Mouse (Mus musculus) stomach, embryonic 14.5 days (tissue): ENCODE data around the gene Gm9112. TPM values are rescaled to one million over a fixed set of nuclear protein-coding genes. Genes with fewer than 3 reads are reported as not detected.
"Not testable (repeated sequence)": the region's sequence is repeated elsewhere in the genome, so short reads cannot be mapped to it uniquely, and the experiment has no call there.

Source experiments
- ATAC-seq: fragments of 200-750 bp; cut with Nextera tagmentation; 2 replicates; pipeline ENCODE4 v1.8.0; 2017; ENCODE audit warnings: low read depth, moderate TSS enrichment; ENCODE audit not compliant: insufficient number of reproducible peaks, insufficient read depth, low FRiP score
- H3K27ac ChIP-seq: fragments of 300-500 bp; sonication (generic); 2 replicates; pipeline ENCODE4 v1.5.1; 2014; ENCODE audit warnings: mild to moderate bottlenecking, low read length, moderate library complexity, mixed read lengths
- H3K27me3 ChIP-seq: fragments of 300-500 bp; sonication (generic); 2 replicates; pipeline ENCODE4 v1.6.1; 2014; ENCODE audit warnings: low read length, control low read depth, mixed read lengths; ENCODE audit not compliant: control insufficient read depth, insufficient read depth
- H3K36me3 ChIP-seq: fragments of 300-500 bp; sonication (generic); 2 replicates; pipeline ENCODE4 v1.6.1; 2014; ENCODE audit warnings: mild to moderate bottlenecking, control low read depth, low read length, moderate library complexity, mixed read lengths; ENCODE audit not compliant: control insufficient read depth, insufficient read depth
- H3K4me1 ChIP-seq: fragments of 300-500 bp; sonication (generic); 2 replicates; pipeline ENCODE4 v1.6.1; 2014; ENCODE audit warnings: low read length, control low read depth, mixed read lengths; ENCODE audit not compliant: control insufficient read depth, insufficient read depth
- H3K4me2 ChIP-seq: fragments of 300-500 bp; sonication (generic); replicated peaks from 2 replicates; pipeline ENCODE4 v1.6.1; 2014; ENCODE audit warnings: low read depth, low read length, control low read depth
- H3K4me3 ChIP-seq: fragments of 300-500 bp; sonication (generic); 2 replicates; pipeline ENCODE4 v1.5.1; 2014; ENCODE audit warnings: low read depth, low read length, control low read depth
- H3K9ac ChIP-seq: fragments of 300-500 bp; sonication (generic); replicated peaks from 2 replicates; pipeline ENCODE4 v1.6.1; 2014; ENCODE audit warnings: low read depth, mild to moderate bottlenecking, control low read depth, low read length, moderate library complexity, mixed read lengths
- H3K9me3 ChIP-seq: fragments of 300-500 bp; sonication (generic); 2 replicates; pipeline ENCODE4 v1.6.1; 2016; ENCODE audit warnings: low read depth, low read length, control low read depth; ENCODE audit not compliant: control insufficient read depth
- WGBS: fragments of 180-500 bp; shearing (Covaris S2); extraction: QIAGEN DNeasy Blood & Tissue Kit; methylation state at CpG from one replicate; pipeline ENCODE4 v1.1.7; 2014; 5-methylcytosine and 5-hydroxymethylcytosine counted together
- polyA plus RNA-seq: library from polyadenylated mRNA; unstranded; fragments of >200 nt; fragmentation: Nextera tagmentation; extraction: Ambion mirVana; gene quantifications from 2 replicates; pipeline ENCODE4 v1.2.1, GENCODE M21; 2014

Gm9112 gene
- polyA plus RNA-seq: not detected in 2 replicates

GRCm38 (mm10) chrX:102707535-102707934 lies at the start of gene Gm9112, which contains the start of gene Dmrtc1b:
Gene Gm9112 (minus strand): TSS chrX:102707635.
Gene Dmrtc1b (plus strand): TSS chrX:102707865.
- not testable (repeated sequence) for H3K9me3 ChIP-seq, H3K4me1 ChIP-seq, ATAC-seq, H3K9ac ChIP-seq, H3K36me3 ChIP-seq, H3K4me3 ChIP-seq, H3K27ac ChIP-seq, H3K4me2 ChIP-seq, H3K27me3 ChIP-seq
- WGBS: 81% methylated on average over 7 of the region's 10 CpGs

DNA sequence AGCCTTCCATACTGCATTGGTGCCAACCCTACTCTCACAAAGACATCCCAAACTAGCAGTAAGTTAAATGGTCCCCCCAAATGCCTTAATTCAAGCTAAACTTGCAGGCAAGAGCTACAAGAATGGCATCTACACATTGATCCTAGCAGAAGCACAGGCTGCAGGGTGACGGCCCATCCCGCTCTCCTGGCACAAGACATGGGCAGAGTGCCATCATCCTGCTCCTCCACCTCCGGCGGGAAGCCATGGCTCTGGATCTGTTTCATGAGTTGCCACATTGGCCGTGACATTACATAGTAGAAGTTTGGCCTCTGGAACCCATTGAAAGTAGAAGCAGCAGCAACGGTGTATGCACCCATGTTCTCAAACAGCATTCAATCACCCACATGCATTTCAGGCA lies 16.8 kb upstream of the Gm9112 start:
- not testable (repeated sequence) for H3K9ac ChIP-seq, H3K27me3 ChIP-seq, H3K27ac ChIP-seq, H3K4me1 ChIP-seq, H3K36me3 ChIP-seq, H3K4me2 ChIP-seq, ATAC-seq, H3K9me3 ChIP-seq, H3K4me3 ChIP-seq
- 90% methylated on average over 6 of the region's 6 CpGs for WGBS

- H3K27me3 ChIP-seq, H3K27ac ChIP-seq, H3K9me3 ChIP-seq, H3K4me3 ChIP-seq, H3K4me1 ChIP-seq, H3K9ac ChIP-seq, H3K36me3 ChIP-seq, ATAC-seq, H3K4me2 ChIP-seq: not testable (repeated sequence)
- WGBS: 77% methylated on average over 3 of the region's 3 CpGs
Observed at GRCm38 (mm10) chrX:102700636-102701035, 6.8 kb downstream of the Gm9112 start.

DNA sequence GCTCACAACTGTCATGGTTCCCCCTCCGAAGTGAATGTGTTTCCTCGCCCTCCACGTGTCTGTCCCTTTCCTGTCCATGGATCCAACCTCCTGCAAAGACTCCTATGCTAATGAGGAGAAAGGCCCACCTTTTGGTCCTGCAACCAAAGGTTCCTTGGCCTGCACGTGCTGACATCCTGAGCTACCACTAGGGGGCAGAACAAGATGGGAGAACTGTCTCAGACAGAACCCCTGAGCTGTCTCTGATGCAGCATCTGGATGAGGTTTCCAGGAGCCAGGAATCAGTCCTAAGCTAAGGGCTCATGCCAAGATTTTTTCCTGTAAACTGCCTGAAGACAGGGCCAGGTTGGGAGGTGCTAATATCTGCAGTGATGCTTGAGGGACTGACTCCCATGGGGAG lies 18.2 kb downstream of the Gm9112 start:
- not testable (repeated sequence) for ATAC-seq, H3K4me3 ChIP-seq, H3K9me3 ChIP-seq, H3K4me2 ChIP-seq, H3K27ac ChIP-seq, H3K36me3 ChIP-seq, H3K27me3 ChIP-seq, H3K9ac ChIP-seq, H3K4me1 ChIP-seq
- WGBS: 18% methylated on average over 4 of the region's 4 CpGs

- not testable (repeated sequence) for H3K4me2 ChIP-seq, ATAC-seq, H3K27ac ChIP-seq, H3K36me3 ChIP-seq, H3K4me1 ChIP-seq, H3K27me3 ChIP-seq, H3K4me3 ChIP-seq, H3K9me3 ChIP-seq, H3K9ac ChIP-seq
- WGBS: 88% methylated on average over 5 of the region's 5 CpGs
Observed at GRCm38 (mm10) chrX:102686872-102687271, 20.6 kb downstream of the Gm9112 start, which contains the start of gene Gm3880. Gene Gm3880 (minus strand): TSS chrX:102686972.

DNA sequence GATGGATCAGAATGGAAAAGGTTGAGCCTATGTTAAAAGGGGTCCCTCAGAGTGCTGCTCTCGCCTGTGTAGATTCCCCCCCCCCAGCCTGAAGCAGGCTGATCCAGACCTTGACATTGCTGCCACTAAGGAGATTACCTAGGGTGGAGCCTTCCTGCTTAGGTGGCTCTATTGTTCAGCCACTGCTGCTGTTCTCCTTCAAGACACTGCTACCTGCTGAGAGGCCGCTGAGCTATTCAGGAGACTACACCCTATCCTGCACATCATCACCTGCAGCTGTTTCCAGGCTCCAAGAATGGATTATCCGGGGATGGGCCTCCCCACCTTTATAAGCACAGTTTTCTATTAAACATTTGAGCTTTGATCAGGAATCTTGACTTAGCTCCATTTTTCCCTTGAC lies 22.7 kb downstream of the Gm9112 start:
- H3K4me1 ChIP-seq, H3K9me3 ChIP-seq, H3K27me3 ChIP-seq, H3K9ac ChIP-seq, H3K4me3 ChIP-seq, H3K36me3 ChIP-seq, ATAC-seq, H3K4me2 ChIP-seq, H3K27ac ChIP-seq: not testable (repeated sequence)
- 54% methylated on average over 3 of the region's 3 CpGs for WGBS

DNA sequence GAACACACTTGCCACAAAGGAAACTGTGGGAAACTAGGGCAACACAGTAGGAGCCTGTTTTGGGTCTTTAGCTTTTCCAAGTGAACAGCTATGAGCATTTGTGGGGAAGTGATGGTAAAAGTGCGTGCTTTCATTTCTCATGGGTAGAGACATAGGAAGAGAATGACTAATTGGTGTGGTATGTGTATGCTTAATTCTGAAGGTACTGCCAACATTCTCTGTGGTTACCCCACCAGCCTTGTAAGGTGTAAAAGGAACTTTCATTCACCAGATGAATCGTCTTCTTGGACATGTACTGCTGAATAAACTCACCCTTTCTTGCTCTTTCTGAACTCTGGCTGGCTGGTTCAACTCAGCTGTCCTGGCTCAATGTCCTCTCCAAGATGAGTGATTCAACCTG lies 40.8 kb downstream of the Gm9112 start:
- Histone ChIP-seq H3K36me3 (no peaks in the 10 kb centered on the region), H3K9me3 (no peaks in the 10 kb centered on the region), H3K4me3 (no peak overlapping the region), H3K4me1 (no peaks in the 10 kb centered on the region), H3K4me2 (no peak overlapping the region), H3K27me3 (no peaks in the 10 kb centered on the region), H3K9ac (no peak overlapping the region), H3K27ac (no peak overlapping the region)
- ATAC-seq: no peak
- 75% methylated on average over 2 of the region's 2 CpGs for WGBS

DNA sequence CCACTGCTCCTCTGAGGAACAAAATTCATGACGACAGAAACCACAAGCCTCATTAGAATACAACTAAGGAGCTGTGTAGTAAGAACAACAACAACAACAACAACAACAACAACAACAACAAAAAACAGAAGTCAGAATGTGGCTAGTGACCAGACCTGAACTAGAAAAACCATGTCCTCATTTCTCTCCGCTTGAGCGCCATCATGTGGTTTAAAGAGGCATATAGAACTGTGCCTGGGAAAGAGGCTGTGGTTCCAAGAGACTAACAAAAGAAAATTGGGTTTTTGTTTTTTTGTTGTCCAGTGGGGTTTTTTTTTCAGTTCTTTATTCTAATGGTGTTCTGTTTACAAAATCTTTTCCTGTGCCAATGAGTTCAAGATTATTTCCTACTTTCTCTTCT lies 46.7 kb downstream of the Gm9112 start:
- Histone ChIP-seq H3K4me3 (no peak overlapping the region), H3K27me3 (no peaks in the 10 kb centered on the region), H3K36me3 (no peaks in the 10 kb centered on the region), H3K27ac (no peak overlapping the region), H3K4me2 (no peak overlapping the region), H3K4me1 (no peaks in the 10 kb centered on the region), H3K9ac (no peak overlapping the region), H3K9me3 (no peaks in the 10 kb centered on the region)
- 22% methylated on average over 3 of the region's 3 CpGs for WGBS
- ATAC-seq: no peak
